Mouse (Mus musculus) ES-CJ7 (cell line): ENCODE measurements around the gene Cers6.

Source experiments
- DNase-seq: peaks from one replicate; pipeline ENCODE4 v3.0.0; 2011; ENCODE audit warnings: low read depth, low spot score

Gene Cers6

GRCm38 (mm10) chr2:68860904-68861685 is at the start of gene Cers6:
Cers6 (plus strand) TSS chr2:68861441.
- DNase-seq = peak; percentile 93

GRCm38 (mm10) chr2:68814409-68814808 is 46.8 kb upstream of the Cers6 start:
- DNase-seq = no peak

GRCm38 (mm10) chr2:68819040-68819439 is 42.2 kb upstream of the Cers6 start:
- peak; percentile 76 for DNase-seq

- peak; percentile 17 for DNase-seq
These were observed 38.9 kb upstream of the Cers6 start for GRCm38 (mm10) chr2:68822152-68822887.

- DNase-seq = peak; percentile 80
These were observed 35.8 kb upstream of the Cers6 start for GRCm38 (mm10) chr2:68825326-68826020.

- DNase-seq = no peak
These were observed 17.9 kb upstream of the Cers6 start for GRCm38 (mm10) chr2:68843330-68843729.

- no peak for DNase-seq
These were observed 16.7 kb upstream of the Cers6 start for GRCm38 (mm10) chr2:68844530-68844929.

- no peak for DNase-seq
These were observed 16.1 kb upstream of the Cers6 start for GRCm38 (mm10) chr2:68845002-68845740.

- DNase-seq = no peak
These were observed 850 bp upstream of the Cers6 start for GRCm38 (mm10) chr2:68860391-68860790.

GRCm38 (mm10) chr2:68861721-68862463 is 651 bp downstream of the Cers6 start:
- DNase-seq = peak; percentile 32

- DNase-seq = no peak
These were observed 1.4 kb downstream of the Cers6 start for GRCm38 (mm10) chr2:68862464-68863266.

GRCm38 (mm10) chr2:68863561-68863960 is 2.3 kb downstream of the Cers6 start:
- no peak for DNase-seq

GRCm38 (mm10) chr2:68864366-68864765 is 3.1 kb downstream of the Cers6 start:
- no peak for DNase-seq

GRCm38 (mm10) chr2:68867148-68867547 is 5.9 kb downstream of the Cers6 start:
- no peak for DNase-seq

- no peak for DNase-seq
These were observed 9.9 kb downstream of the Cers6 start for GRCm38 (mm10) chr2:68870999-68871780.

- no peak for DNase-seq
These were observed 11.8 kb downstream of the Cers6 start for GRCm38 (mm10) chr2:68873086-68873485.

- peak; percentile 35 for DNase-seq
These were observed 12.6 kb downstream of the Cers6 start for GRCm38 (mm10) chr2:68873653-68874441.

GRCm38 (mm10) chr2:68874575-68874974 is 13.3 kb downstream of the Cers6 start:
- DNase-seq = no peak
